In the genomic region with DNA sequence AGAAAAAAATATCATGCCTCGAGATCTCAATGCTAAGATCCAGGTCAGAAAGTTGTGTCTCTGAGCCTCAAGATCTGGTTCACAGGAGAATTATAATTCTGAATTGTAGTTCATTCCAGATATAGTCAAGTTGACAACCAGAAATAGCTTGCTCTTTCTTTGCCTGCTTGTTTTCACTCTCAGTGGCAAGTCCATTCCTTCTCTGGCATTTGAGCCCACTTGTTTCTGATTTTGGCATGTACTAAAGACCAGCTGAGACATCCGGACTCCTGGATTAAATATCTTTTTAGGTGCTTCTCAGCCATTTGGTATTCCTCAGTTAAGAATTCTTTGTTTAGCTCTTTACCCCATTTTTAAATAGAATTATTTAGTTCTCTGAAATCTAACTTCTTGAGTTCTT, we compare ENCODE assay signal across 22 mouse cellular contexts.
DNase-seq lines count a peak whose midpoint lies in the region; ATAC-seq and TF ChIP-seq lines count a peak whose summit lies in the region.
"Had no signal": no experiment of that assay in that cellular context is flagged by ENCODE, and none has a peak within 500 bp of the region (broad histone marks: within the 10 kb centered on the region; RNA-seq: fewer than 3 reads in every experiment).

No protein-coding gene starts in this region.

- H3K4me3 ChIP-seq in midbrain, postnatal 0 days (ENCODE audit: low read depth, low read length), result no peak overlapping the region

- H3K4me1 ChIP-seq in midbrain, postnatal 0 days (ENCODE audit: insufficient read depth, low read length), result no peaks in the 10 kb centered on the region

- ATAC-seq in frontal cortex, adult (ENCODE audit: low TSS enrichment), result peak; percentile 73
- no peak for ATAC-seq in midbrain, postnatal 0 days (ENCODE audit: low FRiP score)
- ATAC-seq: activated CD4-positive, CD25-positive, alpha-beta regulatory T cell, adult 4 months; CD4-positive, CD25-positive, alpha-beta regulatory T cell, adult 4 months; Patski had no signal

- no peak for TF ChIP-seq CTCF in midbrain, postnatal 0 days (IDR thresholded peaks at IDR 0.05)

- no peak for DNase-seq in frontal cortex, postnatal 14 days (ENCODE audit: low spot score in 2 of 2)
- DNase-seq in brain, adult 2 months (ENCODE audit: low read depth, low spot score), result peak; percentile 19
- peak; percentile 22 for DNase-seq in telencephalon, adult 2 months (ENCODE audit: low read depth, low spot score)
- DNase-seq in midbrain, postnatal 0 days (ENCODE audit: low spot score), result no peak
- DNase-seq in layer of hippocampus, postnatal 25 days (ENCODE audit: extremely low spot score in 1 of 2, low spot score in 1 of 2), result no peak
- DNase-seq: adrenal gland, adult 2 months; adrenal gland, adult 8-10 months; adrenal gland, postnatal 10 days; adrenal gland, postnatal 14 days; adrenal gland, postnatal 25 days; adrenal gland, postnatal 36 days; B cell, adult 2 months; cerebellum, adult 11 months; cerebellum, adult 11-12 months; cerebellum, adult 18-20 months; cerebellum, adult 2 months had no signal

- no peak overlapping the region for H3K4me2 ChIP-seq in midbrain, postnatal 0 days (ENCODE audit: low read depth, low read length, poor library complexity, severe bottlenecking)

- no peaks in the 10 kb centered on the region for H3K9me3 ChIP-seq in midbrain, postnatal 0 days (ENCODE audit: low read length)

- no peaks in the 10 kb centered on the region for H3K36me3 ChIP-seq in midbrain, postnatal 0 days (ENCODE audit: insufficient read depth, low read length)
- H3K36me3 ChIP-seq: G1E had no signal

- no peaks in the 10 kb centered on the region for H3K27me3 ChIP-seq in midbrain, postnatal 0 days (ENCODE audit: insufficient read depth, low read length)
- H3K27me3 ChIP-seq: CH12.LX, Patski had no signal

- 74% methylated on average over 2 of the region's 2 CpGs for WGBS in midbrain, postnatal 0 days

- no peak overlapping the region for H3K27ac ChIP-seq in midbrain, postnatal 0 days (ENCODE audit: low read depth, low read length)

- no peak overlapping the region for H3K9ac ChIP-seq in midbrain, postnatal 0 days (replicated peaks; ENCODE audit: low read length, poor library complexity, severe bottlenecking)

Comparison
In these comparisons a context has a peak if more than half of its experiments do, and no peak if none do; other contexts are left out.
1. DNase-seq: peak in brain, adult 2 months (single experiment) and telencephalon, adult 2 months (single experiment); none in frontal cortex, postnatal 14 days (0 of 2), midbrain, postnatal 0 days (single experiment) and layer of hippocampus, postnatal 25 days (0 of 2).